Mouse (Mus musculus) hindbrain, embryonic 16.5 days (tissue): ENCODE measurements around the gene Dock6. TPM values are rescaled to one million over a fixed set of nuclear protein-coding genes. Genes with fewer than 3 reads are reported as not detected.
A peak's percentile ranks its signal among the peaks of the same experiment; 100 is the strongest.
"Not testable (repeated sequence)": the region's sequence is repeated elsewhere in the genome, so short reads cannot be mapped to it uniquely, and the experiment has no call there.

Source experiments
- ATAC-seq: fragments of 200-750 bp; cut with Nextera tagmentation; 2 replicates; pipeline ENCODE4 v1.8.0; 2017; ENCODE audit warnings: moderate TSS enrichment, moderate library complexity
- H3K27ac ChIP-seq: fragments of 300-500 bp; sonication (generic); 2 replicates; pipeline ENCODE4 v1.5.1; 2014; ENCODE audit warnings: low read depth, mild to moderate bottlenecking, control low read depth, low read length, moderate library complexity
- H3K27me3 ChIP-seq: fragments of 300-500 bp; sonication (generic); replicated peaks from 2 replicates; pipeline ENCODE4 v1.6.1; 2014; ENCODE audit warnings: low read length; ENCODE audit not compliant: control insufficient read depth, insufficient read depth
- H3K36me3 ChIP-seq: fragments of 300-500 bp; sonication (generic); 2 replicates; pipeline ENCODE4 v1.6.1; 2014; ENCODE audit warnings: mild to moderate bottlenecking, low read length, moderate library complexity, mixed read lengths; ENCODE audit not compliant: control insufficient read depth, insufficient read depth
- H3K4me1 ChIP-seq: fragments of 300-500 bp; sonication (generic); 2 replicates; pipeline ENCODE4 v1.6.1; 2014; ENCODE audit warnings: low read depth, low read length; ENCODE audit not compliant: control insufficient read depth, insufficient read depth
- H3K4me2 ChIP-seq: fragments of 300-500 bp; sonication (generic); 2 replicates; pipeline ENCODE4 v1.6.1; 2014; ENCODE audit warnings: mild to moderate bottlenecking, low read length, control low read depth, moderate library complexity
- H3K4me3 ChIP-seq: fragments of 300-500 bp; sonication (generic); 2 replicates; pipeline ENCODE4 v1.5.1; 2014; ENCODE audit warnings: mild to moderate bottlenecking, low read length, control low read depth, moderate library complexity
- H3K9ac ChIP-seq: fragments of 300-500 bp; sonication (generic); 2 replicates; pipeline ENCODE4 v1.6.1; 2014; ENCODE audit warnings: low read depth, mild to moderate bottlenecking, control low read depth, low read length, moderate library complexity
- H3K9me3 ChIP-seq: fragments of 300-500 bp; sonication (generic); 2 replicates; pipeline ENCODE4 v1.6.1; 2014; ENCODE audit warnings: mild to moderate bottlenecking, low read length, moderate library complexity; ENCODE audit not compliant: control insufficient read depth
- WGBS: fragments of 180-500 bp; shearing (Covaris S2); extraction: QIAGEN DNeasy Blood & Tissue Kit; methylation state at CpG from one replicate; pipeline ENCODE4 v1.1.7; 2014; 5-methylcytosine and 5-hydroxymethylcytosine counted together
- polyA plus RNA-seq: library from polyadenylated mRNA; unstranded; fragments of >200 nt; fragmentation: Nextera tagmentation; extraction: Ambion mirVana; gene quantifications from 2 replicates; pipeline ENCODE4 v1.2.1, GENCODE M21; 2015

Gene Dock6
- polyA plus RNA-seq, 1 experiment from 2014 or later: 16.0 TPM

GRCm38 (mm10) chr9:21795579-21795978, 56.9 kb downstream of the Dock6 start:
- ATAC-seq: no peak
- H3K4me2 ChIP-seq: peak overlapping the region; percentile 6; the same call in 1 of the 2 replicates

GRCm38 (mm10) chr9:21794925-21795324, 57.5 kb downstream of the Dock6 start:
- H3K27ac ChIP-seq: no peak overlapping the region
- H3K36me3 ChIP-seq: no peaks in the 10 kb centered on the region
- no peak overlapping the region for H3K4me2 ChIP-seq
- no peak overlapping the region for H3K4me3 ChIP-seq
- ATAC-seq: no peak
- H3K9ac ChIP-seq: no peak overlapping the region; the same call in 1 of the 2 replicates
- peaks cover 19% of the 10 kb centered on the region for H3K4me1 ChIP-seq
- 89% methylated on average over 24 of the region's 25 CpGs for WGBS
- no peaks in the 10 kb centered on the region for H3K9me3 ChIP-seq
- H3K27me3 ChIP-seq: no peaks in the 10 kb centered on the region; the same call in 1 of the 2 replicates

More at GRCm38 (mm10) chr9:21795579-21795978, 56.9 kb downstream of the Dock6 start:
- Histone ChIP-seq H3K9ac (no peak overlapping the region; the same call in 1 of the 2 replicates), H3K27me3 (no peaks in the 10 kb centered on the region; the same call in 1 of the 2 replicates), H3K27ac (no peak overlapping the region), H3K4me1 (peaks cover 19% of the 10 kb centered on the region), H3K9me3 (no peaks in the 10 kb centered on the region), H3K4me3 (no peak overlapping the region), H3K36me3 (no peaks in the 10 kb centered on the region)
- WGBS: 73% methylated on average over 5 of the region's 5 CpGs

- H3K27me3 ChIP-seq: no peaks in the 10 kb centered on the region; the same call in 1 of the 2 replicates
- peaks cover 19% of the 10 kb centered on the region for H3K4me1 ChIP-seq
- H3K4me3 ChIP-seq: no peak overlapping the region
- no peaks in the 10 kb centered on the region for H3K36me3 ChIP-seq
- 94% methylated on average over 18 of the region's 18 CpGs for WGBS
- no peak overlapping the region for H3K27ac ChIP-seq
- H3K9me3 ChIP-seq: no peaks in the 10 kb centered on the region
- H3K9ac ChIP-seq: no peak overlapping the region
- ATAC-seq: no peak
- no peak overlapping the region for H3K4me2 ChIP-seq
Observed at GRCm38 (mm10) chr9:21794344-21794834, 58.0 kb downstream of the Dock6 start.

GRCm38 (mm10) chr9:21793507-21793906, 58.9 kb downstream of the Dock6 start:
- over 99% methylated on average over 6 of the region's 6 CpGs for WGBS
- not testable (repeated sequence) for H3K4me2 ChIP-seq, H3K27me3 ChIP-seq, ATAC-seq, H3K36me3 ChIP-seq, H3K4me3 ChIP-seq, H3K27ac ChIP-seq, H3K9me3 ChIP-seq, H3K9ac ChIP-seq
- H3K4me1 ChIP-seq: peaks cover 16% of the 10 kb centered on the region

GRCm38 (mm10) chr9:21792644-21793043, 59.8 kb downstream of the Dock6 start:
- WGBS: 35% methylated on average over 8 of the region's 8 CpGs
- Histone ChIP-seq H3K36me3 (no peaks in the 10 kb centered on the region), H3K4me1 (peaks cover 11% of the 10 kb centered on the region), H3K9me3 (no peaks in the 10 kb centered on the region), H3K9ac (no peak overlapping the region; the same call in 1 of the 2 replicates), H3K27me3 (no peaks in the 10 kb centered on the region), H3K27ac (no peak overlapping the region), H3K4me3 (no peak overlapping the region), H3K4me2 (no peak overlapping the region)
- peak; percentile 46 for ATAC-seq

- no peak for ATAC-seq
- Histone ChIP-seq H3K36me3 (no peaks in the 10 kb centered on the region), H3K9ac (no peak overlapping the region), H3K4me3 (no peak overlapping the region), H3K4me2 (no peak overlapping the region), H3K9me3 (no peaks in the 10 kb centered on the region), H3K27ac (no peak overlapping the region), H3K4me1 (peaks cover 9% of the 10 kb centered on the region), H3K27me3 (no peaks in the 10 kb centered on the region)
- WGBS: 79% methylated on average over 8 of the region's 8 CpGs
Observed at GRCm38 (mm10) chr9:21791861-21792260, 60.6 kb downstream of the Dock6 start.

GRCm38 (mm10) chr9:21788234-21788633, 64.2 kb downstream of the Dock6 start:
- no peaks in the 10 kb centered on the region for H3K27me3 ChIP-seq
- H3K36me3 ChIP-seq: no peaks in the 10 kb centered on the region
- no peak overlapping the region for H3K4me3 ChIP-seq
- no peak overlapping the region for H3K4me2 ChIP-seq
- WGBS: 69% methylated on average over 9 of the region's 9 CpGs
- peaks cover 6% of the 10 kb centered on the region for H3K4me1 ChIP-seq
- H3K27ac ChIP-seq: no peak overlapping the region
- no peaks in the 10 kb centered on the region for H3K9me3 ChIP-seq
- H3K9ac ChIP-seq: no peak overlapping the region
- no peak for ATAC-seq

- ATAC-seq: no peak
- no peak overlapping the region for H3K27ac ChIP-seq
- no peaks in the 10 kb centered on the region for H3K27me3 ChIP-seq
- no peaks in the 10 kb centered on the region for H3K36me3 ChIP-seq
- H3K4me1 ChIP-seq: peaks cover 3% of the 10 kb centered on the region; the same call in 1 of the 2 replicates
- WGBS: 75% methylated on average over 5 of the region's 5 CpGs
- H3K9me3 ChIP-seq: no peaks in the 10 kb centered on the region
- H3K4me2 ChIP-seq: no peak overlapping the region
- no peak overlapping the region for H3K4me3 ChIP-seq
- H3K9ac ChIP-seq: no peak overlapping the region
Observed at GRCm38 (mm10) chr9:21787654-21788053, 64.8 kb downstream of the Dock6 start.

- peak; percentile 52; the same call in 1 of the 2 replicates for ATAC-seq
- no peak overlapping the region for H3K27ac ChIP-seq
- H3K9ac ChIP-seq: no peak overlapping the region
- no peaks in the 10 kb centered on the region for H3K9me3 ChIP-seq
- no peak overlapping the region for H3K4me2 ChIP-seq
- peaks cover 1% of the 10 kb centered on the region; the same call in 1 of the 2 replicates for H3K4me1 ChIP-seq
- no peaks in the 10 kb centered on the region for H3K36me3 ChIP-seq
- WGBS: 5% methylated on average over 6 of the region's 6 CpGs
- no peak overlapping the region for H3K4me3 ChIP-seq
- no peaks in the 10 kb centered on the region for H3K27me3 ChIP-seq
Observed at GRCm38 (mm10) chr9:21786906-21787305, 65.5 kb downstream of the Dock6 start.
